Mouse (Mus musculus) cortical plate, adult 2 months (tissue): ENCODE measurements around the gene Sesn1. TPM values are rescaled to one million over a fixed set of nuclear protein-coding genes. Genes with fewer than 3 reads are reported as not detected.
"Not testable (repeated sequence)": the region's sequence is repeated elsewhere in the genome, so short reads cannot be mapped to it uniquely, and the experiment has no call there.

Experiments used
- H3K27ac ChIP-seq: fragments of 200-500 bp; 2 replicates; pipeline ENCODE4 v1.5.1; 2012; ENCODE audit warnings: low read length, control low read depth, inconsistent platforms; ENCODE audit not compliant: insufficient read depth
- H3K4me1 ChIP-seq: fragments of 200-500 bp; 2 replicates; pipeline ENCODE4 v1.6.1; 2011; ENCODE audit warnings: low read length; ENCODE audit not compliant: control insufficient read depth, insufficient read depth
- H3K4me3 ChIP-seq: fragments of 200-500 bp; 2 replicates; pipeline ENCODE4 v1.5.1; 2011; ENCODE audit warnings: mild to moderate bottlenecking, low read length, control low read depth; ENCODE audit not compliant: insufficient read depth
- CTCF ChIP-seq: fragments of 200-500 bp; IDR thresholded peaks from 2 replicates; pipeline ENCODE4 v1.5.1; 2011; ENCODE audit warnings: mild to moderate bottlenecking, control low read depth, low read length; ENCODE audit not compliant: insufficient read depth; ENCODE audit errors: extremely low read depth
- POLR2A ChIP-seq: fragments of 200-500 bp; IDR thresholded peaks from 2 replicates; pipeline ENCODE4 v1.6.1; 2011; ENCODE audit warnings: mild to moderate bottlenecking, low read length, control low read depth; ENCODE audit not compliant: insufficient read depth; ENCODE audit errors: extremely low read depth
- polyA plus RNA-seq: library from polyadenylated mRNA; depleted of rRNA; stranded (reverse); fragments of >200 nt; gene quantifications from 2 replicates; pipeline ENCODE4 v1.2.3, GENCODE M21; 2012

The Sesn1 gene
- polyA plus RNA-seq, 1 experiment: 51.0 TPM

DNA sequence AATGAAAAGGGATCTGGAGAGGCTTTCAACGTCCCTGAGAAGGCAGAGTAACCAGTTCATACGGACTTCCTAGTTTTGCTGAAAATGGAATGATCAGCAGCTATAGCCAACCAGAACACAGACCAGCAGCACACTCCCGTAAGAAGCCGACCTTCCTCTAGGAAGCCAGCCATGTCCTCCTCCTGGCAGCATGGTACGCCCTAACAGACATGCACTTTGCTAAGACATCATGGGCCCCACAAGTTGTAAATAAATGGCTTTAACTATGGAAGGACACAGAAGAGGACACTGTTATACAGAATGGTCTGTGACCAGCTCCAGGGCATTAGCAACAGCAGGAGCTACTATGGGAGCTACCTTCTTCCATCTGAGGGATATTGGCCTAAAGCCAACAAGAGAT lies 123.2 kb downstream of the Sesn1 start:
- no peak for TF ChIP-seq POLR2A
- TF ChIP-seq CTCF: no peak
- H3K4me1 ChIP-seq: peaks cover 16% of the 10 kb centered on the region; the same call in 1 of the 2 replicates
- no peak overlapping the region for H3K4me3 ChIP-seq
- no peak overlapping the region for H3K27ac ChIP-seq

DNA sequence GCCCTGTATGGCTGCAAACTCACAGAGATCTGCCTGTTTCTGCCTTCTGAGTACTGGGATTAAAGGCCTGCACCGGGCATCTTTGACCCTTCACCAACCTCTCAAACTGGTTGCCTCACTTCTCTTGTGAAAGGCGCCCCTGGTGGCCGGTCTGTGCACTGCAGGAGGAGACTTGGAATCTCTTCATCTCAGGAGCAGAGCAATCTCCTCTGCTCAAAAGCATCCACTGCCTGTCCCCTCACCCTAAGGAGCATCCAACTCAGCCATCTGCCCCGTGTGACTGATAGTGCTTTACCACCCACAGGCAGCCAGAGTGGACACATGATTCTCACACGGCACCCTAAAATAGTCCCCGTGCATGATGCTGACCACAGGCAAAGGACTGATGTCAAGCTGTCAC lies 123.8 kb downstream of the Sesn1 start:
- TF ChIP-seq POLR2A (no peak), CTCF (peak; percentile 34; the same call in 1 of the 2 replicates)
- Histone ChIP-seq H3K27ac (no peak overlapping the region), H3K4me3 (no peak overlapping the region), H3K4me1 (peaks cover 16% of the 10 kb centered on the region; the same call in 1 of the 2 replicates)

DNA sequence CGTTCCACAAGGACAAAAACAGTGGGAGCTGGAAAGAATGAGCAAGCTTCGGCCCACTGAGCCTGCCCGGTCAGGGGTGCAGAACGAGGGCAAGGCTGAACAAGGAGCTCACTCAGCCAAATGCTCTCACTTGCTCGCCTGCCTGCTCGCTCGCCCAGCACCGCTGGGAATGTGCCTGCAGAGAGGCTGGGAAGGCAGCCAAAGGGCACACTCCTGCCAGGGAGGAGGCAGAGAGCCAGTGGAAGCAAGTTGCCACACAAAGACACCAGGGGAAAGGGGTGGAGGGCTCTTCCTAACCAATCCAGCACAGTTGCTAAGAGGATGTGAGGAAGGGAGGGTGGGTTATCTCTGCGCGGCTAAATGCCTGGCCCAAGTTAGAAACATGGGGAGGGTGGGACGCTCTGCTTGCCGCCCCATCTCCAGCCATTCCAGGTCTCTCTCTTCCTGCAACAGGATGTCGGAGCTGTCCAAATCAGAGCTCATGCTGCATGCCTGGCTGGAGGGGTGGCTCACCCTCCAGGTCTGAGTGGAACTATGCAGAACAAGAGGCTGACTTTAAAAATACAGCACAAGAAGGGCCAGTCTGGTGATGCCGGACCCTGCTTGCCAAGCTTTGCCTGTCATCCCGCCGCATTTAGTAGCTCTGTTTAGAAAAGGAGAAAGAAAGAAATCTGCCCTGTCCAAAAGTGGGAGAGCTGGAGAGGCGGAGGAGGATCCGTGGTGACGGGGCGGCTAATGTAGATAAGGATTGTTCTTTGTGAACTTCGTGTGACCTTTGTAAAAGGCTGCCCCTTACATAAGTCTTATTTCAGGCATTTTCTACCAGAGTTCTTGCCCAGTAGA lies 125.1 kb downstream of the Sesn1 start:
- TF ChIP-seq CTCF: no peak
- TF ChIP-seq POLR2A: no peak
- 0 out of 2 replicates have a peak overlapping the region, but pooled peaks have one; percentile 6 for H3K4me3 ChIP-seq
- H3K27ac ChIP-seq: peak overlapping the region; percentile 85
- H3K4me1 ChIP-seq: peaks cover 16% of the 10 kb centered on the region; the same call in 1 of the 2 replicates

DNA sequence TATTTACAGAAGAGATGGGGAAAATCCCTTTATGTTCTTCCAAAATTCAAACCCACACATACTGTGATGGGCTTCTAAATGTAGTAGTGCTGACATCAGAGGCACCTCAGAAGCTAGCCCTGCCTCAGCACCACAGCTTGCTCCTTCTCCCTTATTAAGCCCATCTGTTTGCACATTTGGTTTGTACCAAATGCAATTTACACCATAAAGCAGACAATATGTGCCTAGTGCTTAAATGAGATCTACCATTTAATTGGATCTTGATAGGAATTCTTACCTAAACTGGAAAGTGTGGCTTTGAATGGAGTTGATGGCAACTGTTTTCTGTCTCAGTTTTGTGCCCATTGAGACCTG lies 125.7 kb downstream of the Sesn1 start:
- H3K27ac ChIP-seq: peak overlapping the region; percentile 85; the same call in 1 of the 2 replicates
- H3K4me3 ChIP-seq: no peak overlapping the region
- TF ChIP-seq POLR2A (no peak), CTCF (no peak)
- peaks cover 16% of the 10 kb centered on the region; the same call in 1 of the 2 replicates for H3K4me1 ChIP-seq

DNA sequence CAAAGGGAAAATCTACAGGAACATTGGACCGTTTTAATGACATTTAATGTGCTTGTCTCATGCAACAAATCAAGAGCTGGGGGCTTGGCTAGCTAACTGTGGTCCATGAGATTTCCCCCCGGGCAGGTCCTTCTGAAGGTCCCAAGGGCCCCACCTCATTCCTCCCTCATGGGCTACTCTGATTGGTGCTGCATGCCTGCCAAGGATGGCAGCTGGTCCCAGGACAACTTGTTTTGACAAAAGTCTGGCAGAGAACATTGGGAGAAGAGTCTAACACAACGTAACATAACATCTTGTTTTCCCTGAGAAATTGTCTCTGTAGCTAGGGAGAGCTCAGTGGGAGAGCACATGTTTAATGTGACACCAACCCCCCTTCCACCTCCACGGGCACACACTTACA lies 126.4 kb downstream of the Sesn1 start:
- TF ChIP-seq POLR2A: no peak
- TF ChIP-seq CTCF: no peak
- Histone ChIP-seq H3K4me3 (no peak overlapping the region), H3K4me1 (peaks cover 16% of the 10 kb centered on the region; the same call in 1 of the 2 replicates), H3K27ac (no peak overlapping the region)

DNA sequence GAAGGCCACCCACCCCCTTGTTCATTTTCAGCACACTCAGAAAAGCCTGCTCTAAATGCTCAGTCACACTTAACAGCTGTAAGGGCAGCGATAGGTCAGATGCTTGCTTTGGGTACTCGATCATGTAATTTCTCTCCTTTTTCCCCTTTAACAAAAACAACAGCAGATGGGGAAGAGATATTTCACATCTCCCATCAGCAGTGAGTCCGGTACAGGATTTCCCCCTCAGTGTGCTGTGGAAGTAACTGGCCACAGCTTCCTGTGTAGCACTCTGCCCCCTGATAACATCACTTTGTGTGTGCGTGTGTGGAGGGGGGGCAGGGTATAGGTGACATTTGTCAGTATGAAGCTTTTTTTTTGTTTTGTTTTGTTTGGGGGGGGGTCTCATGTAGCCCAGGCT lies 127.4 kb downstream of the Sesn1 start:
- no peak overlapping the region for H3K4me3 ChIP-seq
- H3K27ac ChIP-seq: no peak overlapping the region
- TF ChIP-seq CTCF (no peak), POLR2A (no peak)
- peaks cover 16% of the 10 kb centered on the region; the same call in 1 of the 2 replicates for H3K4me1 ChIP-seq

DNA sequence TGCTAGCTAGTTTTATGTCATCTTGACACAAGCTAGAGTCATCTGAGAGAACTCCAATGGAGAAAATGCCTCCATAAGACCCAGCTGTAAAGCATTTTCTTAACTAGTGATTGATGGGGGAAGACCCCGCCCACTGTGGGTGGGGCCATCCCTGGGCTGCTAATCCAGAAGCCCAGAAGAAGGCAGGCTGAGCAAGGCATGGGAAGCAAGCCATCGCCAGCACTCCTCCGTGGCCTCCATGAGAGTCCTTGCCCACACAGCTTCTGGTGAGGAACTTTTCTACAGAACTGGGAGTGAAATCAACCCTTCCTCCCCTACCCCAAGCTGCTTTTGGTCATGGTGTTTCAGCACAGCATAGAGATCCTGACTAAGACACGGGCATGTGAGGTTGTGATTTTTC lies 129.4 kb downstream of the Sesn1 start:
- Histone ChIP-seq H3K4me3 (no peak overlapping the region), H3K27ac (no peak overlapping the region), H3K4me1 (peaks cover 11% of the 10 kb centered on the region; the same call in 1 of the 2 replicates)
- no peak for TF ChIP-seq CTCF
- no peak for TF ChIP-seq POLR2A

DNA sequence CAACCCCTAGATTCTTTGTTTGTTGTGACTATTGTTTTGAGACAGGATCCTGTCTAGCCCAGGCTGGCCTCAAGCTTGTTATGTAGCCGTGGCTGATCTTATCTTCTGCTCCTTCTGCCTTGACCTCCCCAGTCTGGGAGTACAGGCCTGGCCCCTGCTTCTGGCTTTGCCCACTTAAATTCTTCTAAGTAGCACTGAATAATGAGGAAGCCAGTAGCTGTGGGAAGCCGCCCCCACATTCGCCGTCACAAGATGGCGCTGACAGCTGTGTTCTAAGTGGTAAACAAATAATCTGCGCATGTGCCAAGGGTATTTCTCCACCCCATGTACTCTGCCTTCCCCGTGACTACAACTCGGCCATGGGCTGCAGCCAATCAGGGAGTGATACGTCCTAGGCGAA lies 142.6 kb downstream of the Sesn1 start:
- not testable (repeated sequence) for H3K4me3 ChIP-seq, H3K27ac ChIP-seq, H3K4me1 ChIP-seq

DNA sequence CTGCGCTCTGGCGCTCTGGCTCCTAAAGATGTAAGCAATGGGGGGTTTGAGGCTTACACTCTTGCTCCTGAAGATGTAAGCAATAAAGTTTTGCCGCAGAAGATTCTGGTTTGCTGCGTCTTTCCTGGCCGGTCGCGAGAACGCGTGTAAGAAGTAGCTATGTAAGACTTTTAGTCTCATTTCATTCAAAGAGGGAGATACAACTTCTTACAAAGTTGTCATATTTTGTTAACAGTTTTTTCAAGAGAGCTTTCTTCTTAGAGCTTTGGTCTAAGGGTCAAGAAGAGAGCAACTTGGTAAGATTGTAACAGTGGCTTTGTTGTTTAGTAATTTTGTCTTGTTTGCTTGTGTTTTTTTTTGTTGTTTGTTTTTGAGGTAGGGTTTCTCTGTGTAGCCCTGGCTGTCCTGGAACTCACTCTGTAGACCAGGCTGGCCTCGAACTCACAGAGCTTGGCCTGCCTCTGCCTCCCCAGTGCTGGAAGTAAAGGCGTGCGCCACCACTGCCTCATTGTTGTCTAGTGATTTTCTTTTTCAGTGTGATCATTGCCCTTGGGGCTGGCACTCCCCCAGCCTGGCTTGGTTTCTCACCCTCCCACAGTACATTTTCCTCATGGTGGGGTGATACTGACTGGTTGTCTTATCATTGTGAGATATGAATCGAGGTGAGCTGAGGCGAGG lies 143.3 kb downstream of the Sesn1 start:
- TF ChIP-seq POLR2A: no peak
- TF ChIP-seq CTCF: no peak
- H3K27ac ChIP-seq: no peak overlapping the region
- H3K4me3 ChIP-seq: no peak overlapping the region

DNA sequence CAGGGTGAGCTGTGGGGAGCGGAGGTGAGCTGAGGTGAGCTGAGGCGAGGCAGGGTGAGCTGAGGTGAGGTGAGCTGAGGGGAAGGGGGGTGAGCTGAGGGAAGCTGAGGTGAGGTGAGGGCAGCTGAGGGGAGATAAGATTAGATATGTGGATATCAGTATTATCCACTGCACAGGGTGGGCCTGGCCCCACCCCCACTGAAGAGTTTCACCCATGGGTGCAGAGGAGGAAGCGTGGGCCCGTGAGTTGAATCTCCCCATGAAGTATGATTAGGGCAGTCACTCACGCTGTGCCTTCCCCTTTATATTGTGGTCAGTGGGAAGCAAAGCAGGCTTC lies 143.8 kb downstream of the Sesn1 start:
- H3K27ac ChIP-seq: no peak overlapping the region
- TF ChIP-seq CTCF (no peak), POLR2A (no peak)

More for the DNA sequence above, 143.3 kb downstream of the Sesn1 start:
- H3K4me1 ChIP-seq: no peaks in the 10 kb centered on the region

More for the DNA sequence above, 143.8 kb downstream of the Sesn1 start:
- no peaks in the 10 kb centered on the region for H3K4me1 ChIP-seq
- no peak overlapping the region for H3K4me3 ChIP-seq
